Mouse (Mus musculus) left cerebral cortex, postnatal 25 days (tissue): ENCODE data around the gene Rassf4. TPM values are rescaled to one million over a fixed set of nuclear protein-coding genes. Genes with fewer than 3 reads are reported as not detected.

ENCODE experiments used
- DNase-seq, 2 experiments: peaks; one replicate each; pipeline ENCODE4 v3.0.0; 2022; ENCODE audit warnings: low spot score in 2 of 2, mixed read lengths in 1 of 2
- intact Hi-C: fragments of 180-260 bp; cut with DNase I; formaldehyde crosslinking; loops from one replicate; pipeline ENCODE4 v1.15.1; 2025
- total RNA-seq, 2 experiments: library from RNA; stranded (reverse); gene quantifications; 2 replicates each; pipeline ENCODE4 v1.2.3; 2021

Rassf4 gene
- total RNA-seq, 2 experiments from 2014 or later: 4.6 to 4.8 TPM

DNA sequence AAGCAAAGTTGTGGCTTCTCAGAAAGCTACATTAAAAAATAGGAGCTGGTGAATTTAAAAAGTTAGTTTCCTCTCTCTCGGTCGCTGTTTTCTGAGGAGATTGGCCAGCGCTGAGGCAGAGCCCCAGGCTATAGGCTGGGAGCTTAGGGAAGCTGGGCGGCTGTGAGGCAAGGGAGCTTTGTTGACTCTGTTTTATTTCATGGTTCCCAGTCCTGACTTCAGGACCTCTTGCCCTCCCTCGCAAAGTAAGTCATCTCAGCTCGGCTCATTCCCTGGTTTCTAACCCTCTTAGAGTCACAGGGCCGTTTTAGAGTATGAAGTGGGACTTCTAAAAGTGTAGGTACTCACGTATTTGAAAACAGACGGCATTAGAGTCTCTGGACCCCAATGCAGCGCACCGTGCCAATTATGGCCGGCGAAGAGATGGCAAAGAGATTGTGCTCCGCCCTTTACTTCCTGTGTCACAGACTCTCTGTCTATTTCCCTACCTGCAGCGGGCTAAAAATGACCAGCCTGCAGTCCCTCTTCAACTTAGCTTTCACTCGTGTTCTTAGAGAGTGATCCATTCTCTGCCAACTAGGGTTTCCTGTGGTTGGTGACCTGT lies 633 bp upstream of the Rassf4 start:
- intact Hi-C loops: no loop called here
- DNase-seq: no peak

GRCm38 (mm10) chr6:116672349-116672748 lies 1.4 kb downstream of the Rassf4 start:
- DNase-seq: no peak
- intact Hi-C loops: no loop called here

DNA sequence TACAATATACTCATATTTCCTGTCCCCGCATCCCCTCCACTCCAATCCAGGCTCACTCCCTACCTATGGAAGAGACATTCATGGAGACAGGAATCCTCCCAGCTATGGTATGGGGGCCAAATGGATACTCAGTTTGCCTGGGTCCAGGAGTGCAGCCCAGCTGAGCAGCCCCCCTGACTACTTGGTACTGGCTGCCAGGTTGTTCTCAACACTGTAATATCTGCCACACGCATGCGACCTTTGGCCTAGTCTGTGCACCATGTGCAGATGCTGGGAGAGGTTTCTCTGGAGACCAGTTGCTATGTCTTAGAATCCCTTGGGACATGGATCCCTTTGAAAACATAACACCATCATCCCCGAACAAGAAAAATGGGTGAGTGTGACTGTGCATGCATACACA lies 2.0 kb downstream of the Rassf4 start:
- no peak for DNase-seq
- intact Hi-C loops: no loop called here

DNA sequence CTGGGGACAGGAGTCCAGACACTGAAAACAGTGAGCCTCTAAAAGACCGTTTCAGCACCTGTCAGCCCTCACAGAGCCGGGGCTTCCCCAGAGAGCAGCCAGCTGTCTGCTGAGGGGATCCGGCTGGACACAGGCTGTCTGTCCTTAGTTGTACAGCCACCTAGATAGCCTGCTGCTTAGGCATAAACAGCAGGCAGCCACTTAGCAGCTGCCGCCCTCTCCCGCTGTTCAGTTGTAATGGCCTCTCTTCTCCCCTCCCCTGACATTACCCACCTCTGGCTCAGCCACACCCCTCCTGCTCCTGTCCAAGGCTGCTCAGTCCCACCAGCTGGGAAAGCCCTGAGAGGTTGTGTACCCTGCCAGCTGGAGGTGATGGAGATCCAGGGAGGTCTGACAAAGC lies 2.7 kb downstream of the Rassf4 start:
- DNase-seq: no peak
- intact Hi-C loops: no loop called here

- DNase-seq: no peak
- intact Hi-C loops: no loop called here
Measured at GRCm38 (mm10) chr6:116670144-116670543, 3.6 kb downstream of the Rassf4 start.

- no peak for DNase-seq
- intact Hi-C loops: no loop called here
Measured at GRCm38 (mm10) chr6:116668682-116669470, 4.9 kb downstream of the Rassf4 start.

- intact Hi-C loops: no loop called here
- DNase-seq: no peak
Measured at GRCm38 (mm10) chr6:116667382-116667781, 6.4 kb downstream of the Rassf4 start.

GRCm38 (mm10) chr6:116666892-116667291 lies 6.9 kb downstream of the Rassf4 start:
- no peak for DNase-seq
- intact Hi-C loops: no loop called here

- intact Hi-C loops: no loop called here
- no peak for DNase-seq
Measured at GRCm38 (mm10) chr6:116666085-116666750, 7.5 kb downstream of the Rassf4 start.

GRCm38 (mm10) chr6:116664830-116665229 lies 8.9 kb downstream of the Rassf4 start:
- DNase-seq: no peak
- intact Hi-C loops: no loop called here

GRCm38 (mm10) chr6:116664031-116664430 lies 9.7 kb downstream of the Rassf4 start:
- intact Hi-C loops: no loop called here

GRCm38 (mm10) chr6:116663364-116663763 lies 10.4 kb downstream of the Rassf4 start:
- intact Hi-C loops: no loop called here
- no peak for DNase-seq

More at GRCm38 (mm10) chr6:116664031-116664430, 9.7 kb downstream of the Rassf4 start:
- DNase-seq: no peak

DNA sequence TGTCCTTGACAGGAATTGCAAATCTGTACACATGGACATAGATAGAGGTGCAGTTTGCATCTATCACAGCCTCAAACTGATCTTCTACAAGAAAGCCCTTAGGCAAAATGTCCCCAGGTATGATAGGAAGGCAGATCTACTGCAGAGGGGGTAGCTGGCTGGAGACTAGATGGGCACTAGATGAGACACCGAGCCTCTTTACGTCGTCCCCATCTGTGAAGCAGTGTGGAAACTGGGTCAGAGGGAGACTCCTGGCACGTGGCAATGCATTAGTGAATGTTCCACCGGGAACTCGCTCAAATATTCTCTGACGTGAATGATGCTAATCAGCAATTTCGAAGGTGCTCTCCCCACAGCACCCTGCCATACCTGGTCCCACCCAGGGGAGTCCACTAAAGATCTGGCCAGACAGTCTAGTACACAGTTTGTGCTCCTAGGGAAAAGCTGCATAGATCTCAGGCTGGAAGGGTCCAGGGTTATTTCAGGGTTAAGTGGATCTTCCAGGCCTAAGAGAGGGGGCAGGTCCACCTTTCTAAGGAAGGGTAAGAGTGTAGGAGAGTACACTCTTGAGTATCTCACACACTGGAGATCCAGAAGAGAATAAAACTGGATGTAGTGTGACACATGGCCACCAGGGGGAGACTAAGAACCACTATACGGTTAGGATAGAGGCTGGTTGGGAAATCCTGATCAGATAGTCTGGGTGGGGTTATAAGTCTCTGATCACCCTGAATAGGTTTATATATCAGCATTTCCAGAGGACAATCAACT lies 19.9 kb downstream of the Rassf4 start:
- intact Hi-C loops: loop anchor here (1.0 to 10.0 kb wide), 6 partner anchors 23 to 1173 kb away; partner anchors contain the start of gene Cxcl12
- DNase-seq: peak; percentile 68 to 73

- intact Hi-C loops: loop anchor here (5.0 to 10.0 kb wide), 2 partner anchors 112 to 514 kb away; partner anchors contain the start of gene Cxcl12
- DNase-seq: no peak
Measured at GRCm38 (mm10) chr6:116653191-116653590, 20.6 kb downstream of the Rassf4 start.

DNA sequence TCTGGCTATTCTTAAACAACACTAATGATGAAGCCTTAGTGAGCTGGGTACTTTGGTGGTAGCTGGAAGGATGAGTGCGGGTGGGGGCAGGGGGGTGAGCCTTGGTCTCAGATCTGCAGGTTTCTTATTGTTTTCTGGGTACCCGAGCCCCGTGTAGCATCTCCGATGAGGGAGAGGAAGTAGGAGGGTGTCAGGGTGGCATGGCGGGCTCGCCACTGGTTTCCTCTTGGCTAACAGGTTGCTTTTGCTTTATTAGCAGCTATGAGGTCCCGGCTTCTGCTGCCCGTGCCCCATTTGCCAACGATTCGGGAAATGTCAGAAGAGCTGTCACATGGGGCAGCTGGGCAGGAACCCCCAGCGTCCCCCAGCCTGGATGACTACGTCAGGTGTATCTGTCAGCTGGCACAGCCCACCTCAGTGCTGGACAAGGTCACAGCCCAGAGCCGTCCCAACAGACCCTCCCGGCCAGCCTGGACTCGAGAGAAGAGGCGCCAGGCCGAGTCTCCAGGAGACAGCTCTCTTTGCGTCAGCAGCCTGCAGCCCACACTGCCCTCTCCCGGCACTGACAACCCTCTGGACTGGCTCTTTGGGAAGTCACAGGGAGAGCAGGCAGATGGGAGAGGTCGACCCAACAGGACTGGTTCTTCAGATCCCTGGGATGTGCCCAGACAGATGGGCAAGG lies 22.2 kb downstream of the Rassf4 start:
- intact Hi-C loops: loop anchor here (5.0 to 10.0 kb wide), 2 partner anchors 113 to 516 kb away; partner anchors contain the start of gene Cxcl12
- no peak for DNase-seq

DNA sequence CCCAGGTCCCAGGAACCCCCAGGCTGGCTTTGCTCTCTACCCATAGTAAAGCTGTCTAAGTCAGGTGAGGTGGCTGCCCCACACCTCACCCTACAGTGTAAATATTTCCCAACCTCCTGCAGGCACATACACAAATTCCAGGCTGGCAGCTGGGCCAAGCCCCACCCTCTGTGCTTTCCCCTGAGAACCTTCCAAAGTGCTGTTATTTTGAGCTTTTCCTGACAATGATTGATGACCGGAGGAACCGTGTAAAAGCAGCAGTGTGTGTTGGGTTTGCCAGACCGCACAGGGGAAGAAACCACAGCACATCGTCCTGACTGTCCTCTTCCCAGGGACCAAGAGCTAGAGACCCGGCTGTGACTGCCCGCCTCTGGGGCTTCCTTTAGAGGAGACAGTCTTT lies 23.3 kb downstream of the Rassf4 start, which contains the start of gene Depp1:
TSS of gene Depp1 (plus strand) at position 204 of the 400 bp plus-strand sequence.
- no peak for DNase-seq
- intact Hi-C loops: loop anchor here (5.0 to 10.0 kb wide), 2 partner anchors 114 to 517 kb away; partner anchors contain the start of gene Cxcl12

DNA sequence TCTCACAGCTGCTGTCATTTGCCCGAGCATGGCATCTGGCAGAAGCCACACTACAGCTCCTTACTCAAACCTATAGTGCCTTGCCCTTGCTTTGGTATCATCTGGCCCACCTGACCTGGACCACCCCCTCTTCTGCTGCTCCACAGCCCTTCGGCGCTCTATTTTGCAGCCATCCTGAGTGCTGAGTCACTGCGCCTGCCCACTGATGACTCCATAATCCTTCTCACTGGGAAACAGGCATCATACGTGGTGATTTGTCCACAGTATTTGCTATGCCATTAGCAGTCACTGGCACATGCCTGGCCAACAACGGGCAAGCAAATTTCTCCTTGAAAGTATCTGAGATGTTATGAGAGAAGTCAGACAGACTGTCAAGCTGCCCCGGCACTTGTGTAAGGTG lies 23.9 kb downstream of the Rassf4 start:
- intact Hi-C loops: loop anchor here (5.0 to 10.0 kb wide), 3 partner anchors 115 to 517 kb away; partner anchors contain the start of gene Cxcl12

GRCm38 (mm10) chr6:116647763-116648162 lies 26.0 kb downstream of the Rassf4 start:
- intact Hi-C loops: loop anchor here (10.0 kb wide), 1 partner anchor 257 kb away; no protein-coding TSS in a partner anchor
- DNase-seq: no peak

More for the DNA sequence above, 23.9 kb downstream of the Rassf4 start:
- DNase-seq: no peak

- no peak for DNase-seq
- intact Hi-C loops: loop anchor here (10.0 kb wide), 1 partner anchor 260 kb away; no protein-coding TSS in a partner anchor
Measured at GRCm38 (mm10) chr6:116644335-116644734, 29.4 kb downstream of the Rassf4 start.
